Mouse (Mus musculus): ENCODE measurements around the gene Cstf2t. TPM values are rescaled to one million over a fixed set of nuclear protein-coding genes. Genes with fewer than 3 reads are reported as not detected.

Cstf2t gene
- 10 to 100 TPM; 74.0 to 76.0 (median 75.2) TPM for total RNA-seq (2022)

GRCm38 (mm10) chr19:31082662-31083429 lies at the start of gene Cstf2t:
TSS of gene Cstf2t (plus strand) at chr19:31082837.
- peak; percentile 99 to 100 for DNase-seq (ENCODE audit: low spot score in 2 of 2)

- no peak for DNase-seq (ENCODE audit: low spot score in 2 of 2)
Measured at GRCm38 (mm10) chr19:31038951-31039350, 43.7 kb upstream of the Cstf2t start.

GRCm38 (mm10) chr19:31040948-31041847 lies 41.4 kb upstream of the Cstf2t start:
- no peak for DNase-seq (ENCODE audit: low spot score in 2 of 2)

GRCm38 (mm10) chr19:31046601-31047000 lies 36.0 kb upstream of the Cstf2t start:
- no peak for DNase-seq (ENCODE audit: low spot score in 2 of 2)

- no peak for DNase-seq (ENCODE audit: low spot score in 2 of 2)
Measured at GRCm38 (mm10) chr19:31064740-31065139, 17.9 kb upstream of the Cstf2t start.

GRCm38 (mm10) chr19:31065206-31065781 lies 17.3 kb upstream of the Cstf2t start:
- DNase-seq (ENCODE audit: low spot score in 2 of 2) = no peak

GRCm38 (mm10) chr19:31073959-31074716 lies 8.5 kb upstream of the Cstf2t start:
- no peak for DNase-seq (ENCODE audit: low spot score in 2 of 2)

- DNase-seq (ENCODE audit: low spot score in 2 of 2) = no peak
Measured at GRCm38 (mm10) chr19:31074717-31075063, 7.9 kb upstream of the Cstf2t start.

- DNase-seq (ENCODE audit: low spot score in 2 of 2) = no peak
Measured at GRCm38 (mm10) chr19:31076106-31076505, 6.5 kb upstream of the Cstf2t start.

- no peak for DNase-seq (ENCODE audit: low spot score in 2 of 2)
Measured at GRCm38 (mm10) chr19:31078241-31078640, 4.4 kb upstream of the Cstf2t start.

- no peak for DNase-seq (ENCODE audit: low spot score in 2 of 2)
Measured at GRCm38 (mm10) chr19:31082226-31082625, 411 bp upstream of the Cstf2t start.

- DNase-seq (ENCODE audit: low spot score in 2 of 2) = peak in 1 of 2 experiments; percentile 11
Measured at GRCm38 (mm10) chr19:31083761-31084160, 1.1 kb downstream of the Cstf2t start.

- DNase-seq (ENCODE audit: low spot score in 2 of 2) = no peak
Measured at GRCm38 (mm10) chr19:31097857-31098256, 15.2 kb downstream of the Cstf2t start.

GRCm38 (mm10) chr19:31099369-31099768 lies 16.7 kb downstream of the Cstf2t start:
- no peak for DNase-seq (ENCODE audit: low spot score in 2 of 2)

GRCm38 (mm10) chr19:31104764-31105163 lies 22.1 kb downstream of the Cstf2t start:
- DNase-seq (ENCODE audit: low spot score in 2 of 2) = no peak

- DNase-seq (ENCODE audit: low spot score in 2 of 2) = no peak
Measured at GRCm38 (mm10) chr19:31106036-31106435, 23.4 kb downstream of the Cstf2t start.

- no peak for DNase-seq (ENCODE audit: low spot score in 2 of 2)
Measured at GRCm38 (mm10) chr19:31106835-31107554, 24.4 kb downstream of the Cstf2t start.

GRCm38 (mm10) chr19:31114690-31115089 lies 32.1 kb downstream of the Cstf2t start:
- DNase-seq (ENCODE audit: low spot score in 2 of 2) = peak in 1 of 2 experiments; percentile 15

GRCm38 (mm10) chr19:31124628-31125027 lies 42.0 kb downstream of the Cstf2t start:
- no peak for DNase-seq (ENCODE audit: low spot score in 2 of 2)

GRCm38 (mm10) chr19:31132614-31133013 lies 50.0 kb downstream of the Cstf2t start:
- no peak for DNase-seq (ENCODE audit: low spot score in 2 of 2)

- DNase-seq (ENCODE audit: low spot score in 2 of 2) = no peak
Measured at GRCm38 (mm10) chr19:31136316-31136715, 53.7 kb downstream of the Cstf2t start.
